Mouse (Mus musculus): ENCODE results near the gene Sys1.

The Sys1 gene

DNA sequence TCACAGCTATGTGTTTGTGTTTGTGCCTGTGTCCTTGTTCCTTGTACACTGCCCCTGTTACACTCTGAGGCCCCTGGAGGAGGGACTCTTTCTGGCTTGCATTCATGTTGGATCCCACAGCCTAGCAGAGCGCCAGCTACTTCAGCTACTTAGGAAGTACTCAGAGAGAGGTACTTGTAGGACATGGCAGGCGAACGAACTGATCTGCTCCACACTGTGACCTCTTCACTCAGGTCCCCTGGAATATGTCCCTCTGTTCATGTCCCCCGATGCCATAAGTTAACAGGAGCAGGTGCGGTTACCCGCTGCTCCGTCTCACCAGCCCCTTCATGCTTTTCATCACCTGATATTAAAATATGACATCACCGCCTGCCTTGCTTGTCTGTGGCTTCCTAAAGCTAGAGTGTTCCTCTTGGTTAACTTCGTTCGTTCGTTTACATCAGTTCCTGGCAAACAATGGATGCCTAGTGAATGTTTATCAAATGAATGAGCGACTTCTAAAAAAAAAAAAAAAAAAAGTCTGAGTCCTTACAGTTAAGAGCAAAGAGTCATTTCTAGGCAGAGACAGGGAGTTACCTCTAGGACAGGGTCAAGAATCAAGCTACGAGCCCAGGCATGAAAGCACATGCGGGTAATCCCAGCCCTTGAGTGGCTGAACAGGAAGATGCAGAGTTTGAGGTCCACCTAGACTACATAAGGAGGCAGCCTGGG lies 3.6 kb upstream of the Sys1 start:
- DNase-seq (ENCODE audit: low spot score in 2 of 2), result no peak

DNA sequence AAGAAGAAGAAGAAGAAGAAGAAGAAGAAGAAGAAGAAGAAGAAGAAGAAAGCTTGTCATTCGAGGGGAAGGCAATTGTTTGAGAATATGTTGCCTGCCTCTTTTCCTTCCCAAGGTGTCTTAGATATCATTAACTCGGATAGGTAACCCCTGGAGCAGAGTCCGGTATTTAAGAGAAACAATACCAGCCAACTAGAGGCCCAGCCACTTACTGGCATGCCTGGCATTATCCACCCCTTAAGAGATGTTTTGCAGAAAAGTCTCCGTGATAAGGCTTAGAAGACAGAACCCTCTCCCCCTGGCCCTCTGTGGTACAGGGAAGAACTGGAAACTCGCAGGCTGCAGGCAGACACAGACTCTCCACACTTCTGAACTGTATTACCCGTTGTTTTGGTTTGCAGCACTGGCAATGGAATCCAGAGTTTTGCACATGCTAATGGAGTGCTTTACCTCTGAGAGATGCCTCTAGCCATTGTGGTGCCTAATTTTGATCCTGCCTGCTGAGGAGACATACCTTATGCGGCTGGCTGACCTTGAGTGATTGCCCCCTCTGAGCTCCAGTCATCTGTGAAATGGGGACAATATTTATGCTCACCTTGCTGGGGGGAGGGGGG lies 2.8 kb upstream of the Sys1 start:
- DNase-seq (ENCODE audit: low spot score in 2 of 2), result no peak

DNA sequence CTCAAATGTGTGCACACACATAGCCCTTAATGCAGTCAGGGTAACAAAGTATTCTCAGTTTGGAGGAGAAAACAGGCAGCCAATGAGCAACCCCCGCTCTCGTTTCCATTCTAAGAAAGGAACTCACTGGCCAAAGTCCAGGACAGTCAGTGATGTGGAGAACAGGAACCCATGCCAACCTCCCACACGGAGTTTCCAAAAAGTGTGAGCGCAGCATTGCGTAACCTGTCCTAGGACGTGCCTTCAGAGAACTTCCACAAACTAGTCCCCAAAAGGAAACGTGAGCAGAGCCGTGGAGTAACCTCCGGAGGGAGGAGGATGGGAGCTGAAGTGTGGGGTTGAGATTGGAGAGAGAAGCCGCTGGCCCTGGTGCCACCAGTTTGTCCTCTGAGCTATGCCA lies 1.9 kb upstream of the Sys1 start:
- DNase-seq (ENCODE audit: low spot score in 2 of 2), result peak in 1 of 2 experiments; percentile 86

DNA sequence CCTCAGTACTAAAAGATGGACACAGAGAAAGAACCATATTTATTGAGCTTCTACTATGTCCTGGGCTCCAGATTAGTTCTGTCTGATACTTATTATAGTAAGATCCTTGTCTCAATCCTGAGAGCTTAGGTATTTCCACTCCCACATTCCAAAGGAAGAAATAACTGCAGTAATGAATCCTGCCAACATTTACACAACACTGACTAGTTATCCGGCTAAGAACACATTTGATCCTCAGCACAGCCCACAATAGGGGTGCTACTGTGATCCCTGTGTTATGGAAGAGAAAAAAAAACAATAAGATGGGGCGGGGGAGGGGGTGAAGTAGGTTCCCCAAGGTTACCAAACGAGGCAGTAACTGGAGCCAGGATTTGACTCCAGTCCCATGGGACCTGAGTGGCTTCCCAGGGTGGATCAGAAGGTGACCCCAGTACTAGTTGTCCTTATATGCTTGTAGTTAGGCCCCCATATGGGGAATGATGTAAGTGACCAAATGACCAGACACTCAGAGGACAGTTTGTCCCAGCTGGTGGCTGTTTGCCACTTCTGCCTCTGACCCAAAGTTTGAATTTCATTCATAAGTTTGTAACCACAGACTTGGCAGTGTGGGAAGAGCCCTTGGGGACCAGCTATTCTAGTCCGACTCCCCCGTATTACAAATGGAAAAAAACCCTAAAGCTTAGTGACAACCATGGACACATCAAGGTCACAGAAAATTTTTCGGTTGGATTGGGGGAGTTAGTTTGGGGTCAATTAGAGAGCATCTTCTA lies 1.2 kb upstream of the Sys1 start:
- peak in 1 of 2 experiments; percentile 73 for DNase-seq (ENCODE audit: low spot score in 2 of 2)

DNA sequence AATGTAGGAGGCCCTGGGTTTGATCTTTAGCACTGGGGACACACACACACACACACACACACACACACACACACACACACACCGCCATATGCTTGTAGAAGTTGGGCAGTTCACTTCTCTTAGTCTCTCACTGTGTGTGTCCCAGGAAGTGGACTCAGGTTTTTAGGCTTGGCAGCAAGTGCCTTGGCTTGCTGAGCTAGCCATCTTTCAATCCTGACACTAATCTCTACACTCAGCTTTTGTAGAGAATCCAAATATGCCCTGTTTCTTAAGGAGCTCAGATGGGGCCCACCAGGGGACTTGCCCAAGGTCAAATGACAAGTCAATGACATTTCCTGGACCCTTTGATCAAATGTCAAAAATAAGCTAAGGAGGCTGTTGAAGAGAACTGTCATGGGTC lies 351 bp upstream of the Sys1 start:
- DNase-seq (ENCODE audit: low spot score in 2 of 2), result no peak

DNA sequence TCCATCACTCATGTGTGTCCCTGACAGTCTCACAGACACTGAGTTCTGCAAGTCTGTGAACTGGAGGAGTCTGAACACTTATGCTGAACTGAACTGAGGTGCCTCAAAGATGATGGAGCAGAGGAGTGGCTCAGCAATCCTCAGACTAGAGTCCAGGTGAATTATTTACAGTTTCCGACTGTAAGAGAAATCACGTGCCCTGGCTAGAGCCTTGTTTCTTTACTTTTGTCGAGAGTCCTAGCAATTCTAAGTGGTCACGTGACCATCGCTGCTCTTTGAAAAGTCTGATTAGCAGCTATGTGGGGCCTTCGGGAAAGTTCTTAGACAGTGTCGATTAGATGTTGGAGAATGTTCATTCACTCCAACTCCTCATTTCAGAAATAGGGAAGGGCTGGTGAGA lies 1.2 kb downstream of the Sys1 start:
- DNase-seq (ENCODE audit: low spot score in 2 of 2), result no peak

DNA sequence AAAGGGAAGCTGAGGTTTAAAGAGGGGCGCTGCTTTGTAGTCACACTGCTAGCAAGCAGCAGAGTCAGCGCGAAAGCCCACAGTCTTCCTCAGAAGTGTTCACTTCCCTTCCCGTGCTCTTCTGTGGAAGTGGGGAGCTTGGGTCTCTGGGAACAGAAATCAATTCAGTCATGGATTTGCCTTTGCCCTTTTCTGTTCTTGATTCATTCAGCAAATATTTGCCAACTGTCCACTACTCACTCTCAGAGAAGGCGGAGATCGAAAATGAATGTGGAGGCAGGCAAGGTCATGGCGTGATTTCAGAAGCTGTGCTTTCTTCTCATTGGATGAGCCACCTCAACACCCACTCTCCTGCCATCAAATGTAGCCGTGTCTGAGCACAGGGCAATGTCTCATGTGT lies 1.8 kb downstream of the Sys1 start:
- no peak for DNase-seq (ENCODE audit: low spot score in 2 of 2)

DNA sequence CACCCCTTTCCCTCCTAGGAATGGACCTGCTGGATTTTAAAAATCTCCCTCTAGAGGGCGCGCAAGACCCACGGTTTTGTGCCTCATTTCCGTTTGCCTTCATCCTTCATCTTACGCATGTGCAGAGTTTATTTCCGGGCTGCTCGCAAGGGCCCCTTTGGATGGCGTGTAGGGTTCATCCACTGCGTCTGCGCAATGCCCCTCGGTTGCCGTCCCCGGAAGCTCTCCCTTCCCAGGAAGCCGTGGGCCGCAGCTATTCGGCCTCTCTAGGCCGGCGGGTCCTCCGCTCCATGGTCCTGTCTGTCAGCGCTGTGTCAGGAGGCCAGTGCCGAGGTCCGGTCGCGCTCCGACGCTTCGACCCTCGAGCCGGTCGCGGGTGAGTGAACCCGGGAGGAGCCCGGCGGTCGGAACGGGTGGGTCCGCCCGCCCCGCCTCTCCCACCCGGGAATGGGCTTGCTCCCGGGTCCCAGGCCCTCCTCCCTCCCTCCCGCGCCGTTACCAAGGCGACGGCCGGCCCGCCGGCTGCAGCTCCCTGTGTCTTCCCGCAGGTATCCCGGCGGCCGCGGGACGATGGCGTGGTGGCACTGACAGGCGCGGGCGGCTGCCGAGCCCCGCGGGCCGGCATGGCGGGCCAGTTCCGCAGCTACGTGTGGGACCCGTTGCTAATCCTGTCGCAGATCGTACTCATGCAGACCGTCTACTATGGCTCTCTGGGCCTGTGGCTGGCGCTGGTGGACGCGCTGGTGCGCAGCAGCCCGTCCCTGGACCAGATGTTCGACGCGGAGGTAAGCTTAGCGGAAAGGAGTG lies 4.2 kb downstream of the Sys1 start, which contains the start of gene Gm20458:
Gene Gm20458, plus strand, starts transcription at position 223 of the 807 bp plus-strand sequence.
- peak; percentile 90 to 96 for DNase-seq (ENCODE audit: low spot score in 2 of 2)

DNA sequence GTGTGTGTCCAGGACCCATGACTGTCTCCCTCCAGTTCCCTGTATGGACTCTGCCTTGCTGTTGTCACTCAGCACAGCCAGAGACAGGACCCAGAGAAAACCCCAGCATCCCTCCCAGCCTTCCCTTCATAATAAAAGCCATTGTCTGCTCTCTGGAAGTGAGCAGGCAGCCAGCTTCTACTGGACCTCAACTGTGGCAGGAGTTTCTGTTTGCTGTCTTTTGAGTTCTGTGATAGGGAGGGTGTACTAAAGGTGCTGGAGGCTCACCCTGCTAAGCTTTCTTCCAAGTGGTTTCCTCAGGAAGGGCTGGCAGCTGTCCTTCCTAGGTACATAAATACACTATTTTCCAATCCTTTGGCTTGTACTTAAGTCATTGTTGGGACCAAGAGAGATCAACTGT lies 8.4 kb downstream of the Sys1 start:
- DNase-seq (ENCODE audit: low spot score in 2 of 2), result no peak

DNA sequence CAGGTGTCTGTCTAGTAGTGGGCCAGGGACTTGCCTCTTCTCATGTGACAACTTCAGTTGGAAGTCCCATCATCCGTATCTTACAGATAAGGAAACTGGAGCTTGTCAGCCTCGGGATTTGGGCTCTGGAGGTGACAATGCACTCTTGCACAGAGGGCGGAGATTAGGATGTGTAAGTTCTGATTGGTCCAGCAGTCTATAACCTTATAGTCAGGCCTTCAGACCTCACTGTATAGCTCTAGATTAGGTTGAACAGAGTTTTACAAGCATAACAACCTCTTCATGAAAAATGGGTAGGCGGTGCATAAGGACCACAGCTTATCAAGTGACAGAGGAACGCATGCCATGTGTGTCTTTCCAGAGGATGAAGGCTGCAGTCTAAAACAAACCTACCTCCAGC lies 10.0 kb downstream of the Sys1 start:
- no peak for DNase-seq (ENCODE audit: low spot score in 2 of 2)

DNA sequence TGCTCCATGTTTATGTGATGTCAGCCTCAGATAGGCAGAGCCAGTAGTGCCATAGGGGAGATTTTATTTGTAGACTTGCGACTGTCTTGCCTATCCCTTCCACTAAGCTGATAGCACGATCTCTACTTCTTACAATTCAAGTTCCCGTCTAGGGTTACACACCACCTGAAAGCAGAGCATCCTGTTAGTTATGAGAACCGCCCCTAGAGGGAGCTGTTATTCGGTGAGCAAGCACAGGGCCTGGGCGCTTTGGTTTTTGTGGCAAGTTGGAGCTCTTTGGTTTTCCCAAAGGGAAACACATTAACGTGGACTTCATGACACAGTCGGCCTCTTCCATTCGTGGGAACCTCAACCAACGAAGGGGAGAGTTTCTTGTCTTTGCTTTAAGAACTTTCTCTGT lies 13.5 kb downstream of the Sys1 start:
- DNase-seq (ENCODE audit: low spot score in 2 of 2), result peak in 1 of 2 experiments; percentile 43

DNA sequence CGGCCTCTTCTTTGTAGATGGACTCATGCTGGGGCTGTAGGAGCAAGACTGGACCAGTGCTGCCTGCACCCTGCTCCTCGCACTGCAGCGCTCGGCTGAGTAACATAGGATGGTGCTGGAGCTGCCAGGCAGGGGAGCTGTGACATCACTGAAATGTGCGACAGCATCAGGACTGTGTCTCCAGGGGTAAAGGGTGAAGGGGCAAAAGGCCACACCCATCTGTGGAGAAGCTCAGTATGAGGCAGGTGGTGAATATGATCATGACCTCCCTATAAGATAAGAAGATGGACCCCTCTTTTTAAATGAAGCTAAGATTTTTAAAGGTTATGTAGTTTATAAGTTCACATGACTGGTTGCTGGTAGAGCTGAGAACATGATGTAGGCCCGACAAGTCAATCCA lies 16.9 kb downstream of the Sys1 start, which contains the start of gene Trp53tg5:
Gene Trp53tg5, minus strand, starts transcription at position 101 of the 400 bp plus-strand sequence.
- no peak for DNase-seq (ENCODE audit: low spot score in 2 of 2)

DNA sequence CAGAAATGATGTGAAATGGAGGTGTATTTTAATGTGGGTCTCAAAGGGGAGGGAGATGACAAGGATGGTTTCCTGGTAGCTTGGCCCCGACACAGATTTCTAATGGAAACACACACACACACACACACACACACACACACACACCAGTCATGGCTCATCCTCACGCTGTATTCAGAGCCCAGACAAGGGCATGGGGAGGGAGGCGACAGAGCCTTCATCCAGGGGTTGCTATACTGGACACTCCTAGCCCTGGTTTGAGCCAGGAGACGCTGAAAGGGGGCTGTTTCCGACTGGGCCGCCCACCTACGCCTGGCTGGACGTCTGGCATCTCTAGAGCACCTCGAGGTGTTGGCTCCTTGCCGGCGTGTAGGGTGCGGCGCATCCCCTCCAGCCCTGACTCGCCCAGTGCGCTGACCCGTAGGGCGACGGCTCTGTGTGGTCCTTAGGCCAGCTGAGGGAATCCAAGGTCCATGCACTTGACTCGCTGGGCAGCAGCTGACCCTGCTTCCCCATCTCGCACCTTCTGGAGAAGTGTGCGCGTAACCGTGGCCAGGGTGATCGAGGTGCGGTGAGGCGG lies 29.0 kb downstream of the Sys1 start, which contains the start of gene Dbndd2:
Gene Dbndd2, plus strand, starts transcription at position 426 of the 577 bp plus-strand sequence.
- DNase-seq (ENCODE audit: low spot score in 2 of 2), result peak; percentile 43 to 56

DNA sequence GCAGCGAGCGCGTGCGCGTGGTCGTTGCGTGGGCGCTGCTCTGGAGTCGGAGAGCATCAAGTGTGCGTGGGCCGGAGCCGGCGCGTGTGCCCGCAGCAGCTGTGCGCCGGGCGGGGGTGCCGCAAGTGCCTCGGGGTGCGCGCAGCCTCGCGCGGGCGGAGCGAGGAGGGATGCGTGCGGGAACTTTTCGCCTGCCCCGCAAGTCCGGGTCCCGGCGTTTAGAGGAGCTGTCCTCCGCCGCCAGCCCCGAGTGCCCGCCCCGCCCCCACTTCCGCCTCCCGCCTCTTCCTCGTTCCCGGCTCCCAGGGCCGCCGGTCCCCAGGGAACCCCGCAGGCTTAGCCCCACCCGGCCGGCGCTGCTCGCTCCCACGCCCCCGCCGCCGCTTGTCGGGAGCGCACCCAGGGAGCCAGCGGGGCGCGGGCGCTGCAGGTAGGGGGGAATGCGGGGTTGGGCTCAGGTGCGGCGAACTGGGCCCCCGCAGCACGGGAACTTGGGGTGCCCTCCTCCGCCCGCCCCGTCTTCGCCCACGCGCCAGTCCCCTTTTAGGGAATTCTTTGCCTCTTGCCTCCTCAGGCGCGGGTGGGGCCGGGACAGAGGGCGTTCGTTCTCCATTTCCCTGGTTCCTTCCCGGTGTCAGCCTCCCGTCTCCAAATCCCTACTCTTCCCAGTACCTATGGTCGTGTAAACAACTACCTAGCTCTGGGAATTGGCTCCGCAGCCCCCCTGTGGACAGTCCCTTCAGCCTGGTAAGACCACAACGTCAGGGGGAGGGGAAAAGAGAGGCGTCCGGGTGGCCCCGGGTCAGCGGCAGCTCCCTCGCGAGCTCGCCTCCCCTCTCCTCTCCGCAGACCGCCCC lies 29.7 kb downstream of the Sys1 start:
- peak; percentile 44 to 61 for DNase-seq (ENCODE audit: low spot score in 2 of 2)

DNA sequence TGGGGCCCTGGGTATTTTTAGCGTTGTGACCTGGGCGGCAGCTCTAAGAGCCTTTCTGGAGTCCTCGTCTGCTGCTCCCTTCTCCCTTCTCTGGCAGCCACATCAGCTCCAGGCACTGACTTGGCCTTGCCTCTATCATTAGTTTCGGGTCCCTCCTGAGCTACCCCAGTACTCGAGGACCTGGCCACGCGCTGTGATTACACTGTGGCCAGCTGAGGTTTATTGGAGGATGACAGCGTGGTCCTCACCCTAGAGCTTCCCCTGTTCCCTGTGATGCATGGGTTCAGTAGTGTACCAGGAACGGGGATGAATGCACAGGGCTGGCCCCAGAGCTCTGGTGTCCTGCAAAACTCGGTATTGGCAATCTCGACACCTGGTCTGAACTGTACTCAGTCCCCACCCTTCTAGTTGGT lies 30.4 kb downstream of the Sys1 start:
- DNase-seq (ENCODE audit: low spot score in 2 of 2), result no peak

DNA sequence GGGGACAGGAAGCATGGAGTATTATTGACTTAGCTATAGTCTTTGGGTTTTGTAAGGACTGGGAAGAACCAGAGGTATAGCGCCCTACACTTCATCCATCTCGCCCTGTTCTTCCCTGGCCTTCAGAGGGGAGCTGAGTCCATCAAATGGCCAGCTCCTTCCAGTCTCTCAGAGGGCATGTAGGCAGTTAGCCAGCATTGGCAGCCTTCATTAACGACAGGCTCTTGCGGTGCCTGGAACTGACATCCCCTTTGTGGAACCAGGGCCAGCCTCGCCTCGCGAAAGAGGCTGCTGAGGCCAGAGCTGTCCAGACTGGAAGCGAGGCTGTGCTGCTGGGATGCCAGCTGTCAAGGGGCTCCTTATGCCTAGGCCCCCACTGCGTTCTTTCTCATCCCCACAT lies 31.0 kb downstream of the Sys1 start:
- DNase-seq (ENCODE audit: low spot score in 2 of 2), result no peak

DNA sequence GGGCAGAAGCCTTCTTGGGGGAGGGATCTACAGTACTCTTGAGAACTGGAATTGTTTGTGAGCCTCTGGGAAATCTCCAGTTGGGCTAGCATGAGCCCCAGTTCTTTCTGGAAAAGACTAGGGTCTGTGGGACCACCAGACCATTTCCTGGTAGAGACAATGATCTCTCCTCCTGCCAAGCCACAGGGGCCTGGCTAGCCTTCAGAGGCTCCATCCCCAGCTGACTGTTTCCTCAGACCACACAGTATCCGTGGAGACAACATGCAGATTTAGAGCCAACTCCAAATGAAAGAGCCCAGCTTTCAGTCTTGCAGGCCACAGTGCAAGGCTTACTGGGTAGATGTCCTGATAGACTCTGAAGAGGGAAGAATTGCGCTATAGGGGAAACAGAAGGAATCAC lies 37.4 kb downstream of the Sys1 start:
- DNase-seq (ENCODE audit: low spot score in 2 of 2), result no peak

DNA sequence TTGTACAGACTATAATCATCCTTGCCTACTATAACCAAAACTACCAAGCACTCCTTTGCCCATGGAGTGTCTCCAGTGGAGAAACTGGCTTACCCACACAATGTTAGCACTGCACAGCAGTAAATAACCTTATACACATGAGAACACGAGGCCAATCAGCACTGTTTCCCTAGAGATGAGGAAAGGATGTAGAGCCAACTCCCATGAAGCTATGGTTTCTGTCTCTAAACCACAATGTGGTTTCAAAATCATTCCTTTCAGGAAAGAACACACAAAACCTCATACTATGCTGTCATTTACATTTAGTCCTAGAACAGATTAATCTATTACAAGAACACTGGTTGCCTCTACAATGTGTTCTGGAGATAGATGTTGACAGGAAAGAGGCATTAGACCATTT lies 39.6 kb downstream of the Sys1 start:
- DNase-seq (ENCODE audit: low spot score in 2 of 2), result no peak

DNA sequence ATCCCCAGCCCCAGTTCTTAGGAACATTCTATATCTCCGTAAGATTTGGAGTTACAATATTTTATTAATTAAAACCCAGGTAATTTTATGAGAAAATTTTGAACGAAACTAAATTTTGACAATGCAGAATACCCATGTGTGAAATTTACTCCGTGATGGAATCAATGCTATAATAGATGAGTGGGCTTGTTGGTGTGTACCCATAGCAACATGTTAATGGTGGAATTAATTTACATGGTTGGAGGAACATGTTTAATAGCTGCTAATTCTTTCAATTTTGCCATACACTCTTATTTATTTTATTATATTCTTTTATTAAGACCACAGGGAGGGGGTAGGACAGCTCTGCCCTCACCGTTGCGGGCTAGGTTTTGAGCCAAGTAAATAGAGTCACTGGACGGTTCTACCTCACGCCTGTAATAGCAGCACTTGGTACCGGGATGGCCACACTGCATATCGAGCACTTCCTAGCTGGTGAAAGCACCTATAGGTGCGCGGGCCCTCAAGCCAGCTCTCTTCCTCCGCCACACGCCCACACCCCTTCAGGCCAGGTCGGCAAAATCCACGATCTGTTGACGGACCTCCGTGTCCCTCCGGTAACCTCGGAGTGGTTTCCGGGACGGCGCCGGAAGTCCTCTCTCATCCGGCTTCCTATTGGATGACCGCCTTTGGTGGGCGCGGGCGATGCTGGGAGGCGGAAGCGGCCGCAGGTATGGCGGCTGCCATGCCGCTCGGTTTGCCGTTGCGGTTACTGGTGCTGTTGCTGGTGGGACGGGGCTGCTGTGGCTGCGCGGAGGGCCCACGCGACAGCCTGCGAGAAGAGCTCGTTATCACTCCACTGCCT lies 40.3 kb downstream of the Sys1 start, which contains the start of gene Pigt:
Gene Pigt, plus strand, starts transcription at position 674 of the 844 bp plus-strand sequence.
- DNase-seq (ENCODE audit: low spot score in 2 of 2), result peak; percentile 77 to 89
